Mouse (Mus musculus): ENCODE results near the gene Pml. TPM values are rescaled to one million over a fixed set of nuclear protein-coding genes. Genes with fewer than 3 reads are reported as not detected.

Pml gene
- polyA plus RNA-seq, 1 experiment from 2014 or later = 37.1 TPM

DNA sequence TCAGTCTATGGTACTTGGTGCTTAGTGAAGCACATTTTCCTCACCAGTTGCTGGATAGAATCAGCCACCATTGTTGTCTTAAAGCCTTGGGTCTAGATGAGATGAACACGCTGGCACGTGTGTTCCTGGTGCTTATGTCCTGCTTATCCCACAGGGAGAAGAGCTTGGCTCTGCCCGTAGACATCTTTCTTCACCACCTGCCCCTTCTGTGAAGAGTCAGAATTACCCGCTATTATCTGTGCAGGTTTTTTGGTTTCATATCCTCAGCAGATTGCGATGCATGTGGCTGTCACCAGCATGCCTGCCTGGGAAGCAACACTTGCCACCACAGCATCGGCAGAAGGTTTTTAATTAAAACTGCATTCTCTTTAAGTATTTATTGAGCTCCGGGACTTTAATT is 43.6 kb downstream of the Pml start:
- Histone ChIP-seq H3K4me3 (ENCODE audit: inconsistent target) (no peak overlapping the region), H3K27ac (no peak overlapping the region), H3K36me3 (ENCODE audit: inconsistent target) (no peaks in the 10 kb centered on the region), H3K79me2 (ENCODE audit: inconsistent target) (no peaks in the 10 kb centered on the region)
- 92% methylated on average over 7 of the region's 7 CpGs for WGBS (ENCODE audit: missing documents)

- H3K4me3 ChIP-seq (ENCODE audit: inconsistent target) = peak overlapping the region; percentile 34
- WGBS (ENCODE audit: missing documents) = 3% methylated on average over 17 of the region's 18 CpGs
- no peaks in the 10 kb centered on the region for H3K79me2 ChIP-seq (ENCODE audit: inconsistent target)
- H3K36me3 ChIP-seq (ENCODE audit: inconsistent target) = no peaks in the 10 kb centered on the region
- no peak overlapping the region for H3K27ac ChIP-seq
Observed at GRCm38 (mm10) chr9:58204448-58205000, 45.1 kb downstream of the Pml start.

DNA sequence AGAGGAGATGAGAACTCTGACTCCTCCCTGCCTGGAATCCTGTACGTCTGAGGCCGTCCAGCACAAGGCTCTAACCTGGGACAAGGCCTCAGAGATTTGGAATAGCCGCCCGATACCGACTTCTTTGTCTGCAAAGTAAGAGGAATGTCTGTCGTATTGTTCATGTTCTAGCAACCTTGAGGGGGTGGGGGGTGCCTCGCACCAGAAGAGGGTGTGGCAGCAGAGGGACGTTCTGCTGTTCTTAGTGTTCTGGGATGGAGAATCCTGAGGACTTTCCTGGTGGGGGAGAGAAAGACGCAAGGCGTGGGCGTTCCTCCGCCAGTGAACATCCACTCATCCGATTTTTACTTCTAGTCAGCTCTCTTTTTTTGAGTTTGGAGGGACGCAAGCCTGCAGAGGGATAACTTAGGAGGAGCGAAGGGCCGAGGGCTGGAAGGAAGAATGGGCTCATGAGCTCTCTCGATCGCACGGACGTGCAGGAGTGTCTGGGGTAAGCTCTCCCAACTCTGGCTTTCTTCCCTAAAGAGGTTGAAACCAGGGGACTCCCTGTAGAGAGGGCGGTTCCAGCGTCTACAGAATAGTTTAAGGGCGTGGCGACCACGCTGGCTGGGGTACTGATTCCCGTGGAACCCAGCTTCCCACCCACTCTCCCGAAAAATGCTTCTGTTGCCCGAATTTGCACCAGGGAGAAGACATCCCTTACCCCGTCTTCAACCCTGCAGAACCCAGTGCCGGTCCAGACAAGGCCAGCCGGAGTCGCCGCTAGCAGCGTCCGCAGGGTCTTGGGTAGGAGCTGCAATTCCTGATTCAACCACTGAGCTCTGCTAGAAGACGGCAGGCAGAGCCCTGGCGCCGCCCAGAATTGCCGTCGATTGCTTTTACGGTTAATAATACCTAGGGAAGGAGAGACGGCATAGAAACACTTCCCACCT is 45.8 kb downstream of the Pml start, which contains the start of the genes Islr and Islr2:
Gene Islr, minus strand, starts transcription at position 791 of the 932 bp plus-strand sequence.
Gene Islr2, minus strand, starts transcription at position 804 of the 932 bp plus-strand sequence.
- Histone ChIP-seq H3K36me3 (ENCODE audit: inconsistent target) (no peaks in the 10 kb centered on the region), H3K27ac (no peak within 1 kb of the TSS), H3K4me3 (ENCODE audit: inconsistent target) (peak within 1 kb of the TSS; percentile 34), H3K79me2 (ENCODE audit: inconsistent target) (no peaks in the 10 kb centered on the region)
- WGBS (ENCODE audit: missing documents) = 8% methylated on average over 42 of the region's 42 CpGs

- Histone ChIP-seq H3K79me2 (ENCODE audit: inconsistent target) (no peaks in the 10 kb centered on the region), H3K27ac (no peak overlapping the region), H3K4me3 (ENCODE audit: inconsistent target) (no peak overlapping the region), H3K36me3 (ENCODE audit: inconsistent target) (no peaks in the 10 kb centered on the region)
- 14% methylated on average over 13 of the region's 14 CpGs for WGBS (ENCODE audit: missing documents)
Observed at GRCm38 (mm10) chr9:58202676-58203453, 46.7 kb downstream of the Pml start.

DNA sequence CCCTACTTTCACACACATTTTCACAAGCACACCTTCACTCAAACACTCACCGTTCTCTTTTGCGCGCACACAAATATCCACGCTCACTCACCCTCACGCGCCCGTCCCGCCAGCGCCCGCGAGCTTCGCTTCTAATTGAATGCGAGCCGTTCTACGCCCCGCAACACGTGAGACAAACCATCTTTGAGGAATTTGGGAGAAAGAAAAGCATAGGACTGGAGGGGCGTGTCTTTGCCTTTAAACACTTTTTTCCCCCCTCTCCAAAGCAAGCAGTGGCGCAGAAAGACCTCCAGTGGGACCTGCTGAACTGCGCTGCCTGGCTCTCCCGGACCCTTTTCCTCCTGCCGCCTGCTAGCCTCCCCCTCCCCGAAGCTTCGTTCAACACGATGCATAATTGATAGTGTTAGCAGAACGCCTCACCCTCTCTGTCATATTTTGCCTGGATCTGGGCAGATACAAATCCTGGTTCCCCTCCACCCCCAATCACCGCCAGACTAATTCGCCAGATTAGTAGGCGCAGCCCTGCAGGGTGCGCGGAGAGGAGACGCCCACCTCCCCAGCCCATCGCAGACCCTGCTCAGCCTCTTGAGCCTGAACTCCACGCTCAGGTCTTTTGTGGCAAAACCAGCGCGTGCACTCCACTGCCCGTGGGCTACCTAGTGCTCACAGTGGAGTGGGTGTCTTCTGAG is 47.6 kb downstream of the Pml start:
- WGBS (ENCODE audit: missing documents) = 12% methylated on average over 37 of the region's 37 CpGs
- H3K79me2 ChIP-seq (ENCODE audit: inconsistent target) = no peaks in the 10 kb centered on the region
- H3K27ac ChIP-seq = no peak overlapping the region
- H3K36me3 ChIP-seq (ENCODE audit: inconsistent target) = no peaks in the 10 kb centered on the region
- no peak overlapping the region for H3K4me3 ChIP-seq (ENCODE audit: inconsistent target)

GRCm38 (mm10) chr9:58201091-58201842 is 48.3 kb downstream of the Pml start:
- Histone ChIP-seq H3K27ac (no peak overlapping the region), H3K79me2 (ENCODE audit: inconsistent target) (no peaks in the 10 kb centered on the region), H3K36me3 (ENCODE audit: inconsistent target) (no peaks in the 10 kb centered on the region), H3K4me3 (ENCODE audit: inconsistent target) (no peak overlapping the region)
- 10% methylated on average over 24 of the region's 24 CpGs for WGBS (ENCODE audit: missing documents)

GRCm38 (mm10) chr9:58200270-58201090 is 49.1 kb downstream of the Pml start:
- no peak overlapping the region for H3K4me3 ChIP-seq (ENCODE audit: inconsistent target)
- no peak overlapping the region for H3K27ac ChIP-seq
- 5% methylated on average over 11 of the region's 11 CpGs for WGBS (ENCODE audit: missing documents)
- no peaks in the 10 kb centered on the region for H3K36me3 ChIP-seq (ENCODE audit: inconsistent target)
- H3K79me2 ChIP-seq (ENCODE audit: inconsistent target) = no peaks in the 10 kb centered on the region

GRCm38 (mm10) chr9:58199381-58200269 is 50.0 kb downstream of the Pml start:
- Histone ChIP-seq H3K27ac (no peak overlapping the region), H3K36me3 (ENCODE audit: inconsistent target) (no peaks in the 10 kb centered on the region), H3K4me3 (ENCODE audit: inconsistent target) (no peak overlapping the region), H3K79me2 (ENCODE audit: inconsistent target) (no peaks in the 10 kb centered on the region)
- WGBS (ENCODE audit: missing documents) = 4% methylated on average over 41 of the region's 41 CpGs

DNA sequence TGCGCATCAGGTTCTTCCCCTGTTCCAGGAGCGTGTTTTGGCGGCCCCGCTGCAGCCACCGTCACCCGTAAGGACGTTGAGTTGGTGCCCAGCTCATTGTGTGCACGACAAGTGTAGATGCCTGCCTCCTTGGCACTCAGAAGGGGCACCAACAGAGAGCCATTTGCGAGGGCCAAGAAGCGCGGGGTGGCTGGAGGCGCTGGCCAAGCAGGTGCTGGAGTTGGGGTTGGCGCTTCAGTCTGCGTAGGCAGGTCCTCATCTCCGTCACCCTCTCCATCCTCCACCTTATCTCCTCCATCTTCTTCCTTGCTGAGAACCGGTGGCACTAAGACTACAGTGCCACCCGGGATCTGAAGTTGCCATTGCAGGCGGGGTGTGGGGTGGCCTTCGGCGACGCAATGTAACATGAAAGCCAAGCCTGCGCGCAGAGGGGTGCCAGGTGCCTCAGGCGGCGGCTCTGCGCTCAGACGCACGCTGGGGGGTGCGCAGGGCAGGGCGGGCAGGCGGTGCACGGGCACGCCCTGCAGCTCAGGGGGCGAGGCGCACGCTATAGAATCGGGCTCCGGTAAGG is 50.7 kb downstream of the Pml start:
- 7% methylated on average over 38 of the region's 38 CpGs for WGBS (ENCODE audit: missing documents)
- no peak overlapping the region for H3K4me3 ChIP-seq (ENCODE audit: inconsistent target)
- no peaks in the 10 kb centered on the region for H3K79me2 ChIP-seq (ENCODE audit: inconsistent target)
- H3K36me3 ChIP-seq (ENCODE audit: inconsistent target) = no peaks in the 10 kb centered on the region
- H3K27ac ChIP-seq = no peak overlapping the region

DNA sequence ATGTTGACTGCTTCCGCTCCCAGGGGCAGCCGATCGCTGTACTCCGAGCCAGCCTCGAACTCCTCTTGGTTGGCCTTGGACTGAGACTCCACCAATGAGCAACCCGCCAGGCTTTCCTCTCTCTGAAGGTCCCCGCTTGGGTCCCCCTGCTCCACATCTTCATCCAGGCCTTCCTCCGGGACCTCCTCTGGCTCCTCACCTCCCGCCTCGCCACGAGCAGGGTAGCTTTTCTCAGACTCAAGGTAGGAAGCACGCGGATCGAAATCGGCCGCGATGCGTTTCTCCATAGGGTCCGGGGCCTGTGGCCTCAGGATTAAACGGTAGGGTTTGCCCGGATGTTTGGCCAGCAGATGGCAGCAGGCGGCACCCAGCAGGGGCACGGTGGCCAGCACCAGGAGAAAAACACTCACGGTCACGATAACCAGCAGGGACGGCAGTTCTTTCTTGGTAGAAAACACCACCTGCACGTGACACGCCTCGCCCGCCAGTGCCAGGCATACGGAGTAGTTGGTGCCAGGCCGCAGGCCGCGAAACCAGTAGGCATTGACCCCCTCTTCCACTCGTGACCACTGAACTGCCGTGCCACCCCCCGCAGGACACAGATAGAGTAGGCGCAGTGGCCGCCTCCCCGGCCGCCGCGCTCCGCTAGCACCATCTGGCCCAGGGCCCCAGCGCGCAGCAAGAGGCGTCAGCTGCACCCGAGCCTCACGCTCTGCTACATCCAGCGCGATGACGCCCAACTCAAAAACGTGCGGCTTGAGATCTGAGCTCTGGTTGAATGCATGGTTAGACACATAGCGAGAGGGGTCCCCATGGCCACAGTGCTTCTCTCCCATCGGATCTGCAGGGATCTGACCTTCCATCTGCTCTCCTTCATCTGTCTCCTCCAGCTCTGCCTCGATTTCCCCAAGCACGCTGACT is 51.5 kb downstream of the Pml start:
- Histone ChIP-seq H3K4me3 (ENCODE audit: inconsistent target) (no peak overlapping the region), H3K79me2 (ENCODE audit: inconsistent target) (no peaks in the 10 kb centered on the region)
- WGBS (ENCODE audit: missing documents) = 3% methylated on average over 58 of the region's 58 CpGs

More for the DNA sequence above, 51.5 kb downstream of the Pml start:
- Histone ChIP-seq H3K27ac (no peak overlapping the region), H3K36me3 (ENCODE audit: inconsistent target) (no peaks in the 10 kb centered on the region)
